Mouse (Mus musculus): ENCODE data around the gene Tnfrsf1b.

Tnfrsf1b gene

GRCm38 (mm10) chr4:145256144-145256543 is 9.5 kb upstream of the Tnfrsf1b start:
- DNase-seq, result no peak

- peak; percentile 74 for DNase-seq
These were observed 7.7 kb upstream of the Tnfrsf1b start for GRCm38 (mm10) chr4:145254418-145254817.

GRCm38 (mm10) chr4:145252611-145253010 is 5.9 kb upstream of the Tnfrsf1b start:
- DNase-seq, result no peak

GRCm38 (mm10) chr4:145251546-145251945 is 4.9 kb upstream of the Tnfrsf1b start:
- DNase-seq, result no peak

GRCm38 (mm10) chr4:145250002-145250401 is 3.3 kb upstream of the Tnfrsf1b start:
- no peak for DNase-seq

GRCm38 (mm10) chr4:145247556-145247955 is 886 bp upstream of the Tnfrsf1b start:
- no peak for DNase-seq

- no peak for DNase-seq
These were observed 1.1 kb downstream of the Tnfrsf1b start for GRCm38 (mm10) chr4:145245581-145245980.

- DNase-seq, result no peak
These were observed 2.0 kb downstream of the Tnfrsf1b start for GRCm38 (mm10) chr4:145244676-145245075.

- no peak for DNase-seq
These were observed 3.8 kb downstream of the Tnfrsf1b start for GRCm38 (mm10) chr4:145242719-145243350.

GRCm38 (mm10) chr4:145240723-145241231 is 5.9 kb downstream of the Tnfrsf1b start:
- peak; percentile 80 for DNase-seq

GRCm38 (mm10) chr4:145239049-145239830 is 7.4 kb downstream of the Tnfrsf1b start:
- DNase-seq, result peak; percentile 75

- DNase-seq, result no peak
These were observed 10.6 kb downstream of the Tnfrsf1b start for GRCm38 (mm10) chr4:145236027-145236426.

- DNase-seq, result peak; percentile 56
These were observed 13.0 kb downstream of the Tnfrsf1b start for GRCm38 (mm10) chr4:145233487-145234228.

- no peak for DNase-seq
These were observed 14.9 kb downstream of the Tnfrsf1b start for GRCm38 (mm10) chr4:145231732-145232131.

GRCm38 (mm10) chr4:145230647-145231046 is 16.0 kb downstream of the Tnfrsf1b start:
- DNase-seq, result peak; percentile 21

- DNase-seq, result peak; percentile 85
These were observed 17.0 kb downstream of the Tnfrsf1b start for GRCm38 (mm10) chr4:145229524-145230163.

GRCm38 (mm10) chr4:145229051-145229450 is 17.6 kb downstream of the Tnfrsf1b start:
- no peak for DNase-seq

GRCm38 (mm10) chr4:145224613-145225012 is 22.1 kb downstream of the Tnfrsf1b start:
- DNase-seq, result no peak

- no peak for DNase-seq
These were observed 24.6 kb downstream of the Tnfrsf1b start for GRCm38 (mm10) chr4:145222064-145222463.

- no peak for DNase-seq
These were observed 25.3 kb downstream of the Tnfrsf1b start for GRCm38 (mm10) chr4:145221379-145221778.

- DNase-seq, result no peak
These were observed 26.7 kb downstream of the Tnfrsf1b start for GRCm38 (mm10) chr4:145220001-145220400.

GRCm38 (mm10) chr4:145219240-145219985 is 27.3 kb downstream of the Tnfrsf1b start:
- peak; percentile 66 for DNase-seq

All from lung, postnatal 36 days (tissue).